Mouse (Mus musculus) left cerebral cortex, postnatal 10 days (tissue): ENCODE results near the gene H2-DMb2. TPM values are rescaled to one million over a fixed set of nuclear protein-coding genes. Genes with fewer than 3 reads are reported as not detected.
A peak's percentile ranks its signal among the peaks of the same experiment; 100 is the strongest.

Experiments used
- DNase-seq, 2 experiments: peaks; one replicate each; pipeline ENCODE4 v3.0.0; 2021 to 2022; ENCODE audit warnings: low spot score in 2 of 2, mixed read lengths in 1 of 2; ENCODE audit errors: extremely low spot score in 1 of 2
- intact Hi-C: fragments of 180-260 bp; cut with DNase I; formaldehyde crosslinking; loops from one replicate; pipeline ENCODE4 v1.15.1; 2025
- total RNA-seq, 2 experiments: library from RNA; stranded (reverse); gene quantifications; 2 replicates each; pipeline ENCODE4 v1.2.3; 2021

Gene H2-DMb2
- total RNA-seq, 2 experiments from 2014 or later = 0.99 to 1.4 TPM

DNA sequence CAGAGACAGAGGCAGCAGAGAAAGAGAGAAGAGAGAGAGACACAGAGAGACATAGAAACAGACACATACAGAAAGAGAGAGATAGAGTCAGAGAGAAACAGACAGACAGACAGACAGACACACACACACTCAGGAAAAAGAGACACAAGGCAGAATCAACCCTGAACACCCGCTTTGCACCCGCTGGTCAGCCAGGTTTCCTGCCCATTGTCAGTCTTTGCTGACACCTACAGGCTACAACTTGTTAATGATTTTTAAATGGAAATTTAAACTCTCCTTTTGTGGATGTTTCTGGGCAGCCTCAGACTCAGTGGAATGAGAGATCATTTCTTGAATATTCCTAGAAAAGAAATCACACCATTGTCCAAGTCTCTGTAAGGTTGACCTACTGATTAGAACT is 26.2 kb downstream of the H2-DMb2 start:
- peak; percentile 38 to 52 for DNase-seq
- intact Hi-C loops = loop anchor here (5.0 kb wide), 1 partner anchor 67 kb away; no protein-coding TSS in a partner anchor

DNA sequence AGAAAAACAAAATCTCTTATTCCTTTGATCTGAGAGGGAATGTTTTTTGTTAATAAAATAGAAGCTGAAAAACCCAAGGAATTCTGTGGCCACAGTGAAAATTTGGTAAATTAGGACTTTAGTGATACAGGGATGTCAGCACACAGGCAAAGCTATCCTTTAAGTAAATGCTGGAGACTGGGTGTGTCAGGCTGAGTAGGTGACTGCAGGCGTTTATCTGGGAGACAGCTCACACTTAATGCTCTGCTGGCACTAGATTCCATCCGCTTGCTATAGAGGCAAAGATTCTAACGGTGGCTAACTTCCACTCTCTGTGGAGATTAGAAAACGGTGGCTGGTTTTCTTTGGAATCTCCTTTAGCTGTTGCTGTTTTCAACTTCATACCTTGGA is 27.4 kb downstream of the H2-DMb2 start:
- intact Hi-C loops = loop anchor here (5.0 kb wide), 1 partner anchor 67 kb away; the partner anchor contains the start of gene H2-Ob
- no peak for DNase-seq

DNA sequence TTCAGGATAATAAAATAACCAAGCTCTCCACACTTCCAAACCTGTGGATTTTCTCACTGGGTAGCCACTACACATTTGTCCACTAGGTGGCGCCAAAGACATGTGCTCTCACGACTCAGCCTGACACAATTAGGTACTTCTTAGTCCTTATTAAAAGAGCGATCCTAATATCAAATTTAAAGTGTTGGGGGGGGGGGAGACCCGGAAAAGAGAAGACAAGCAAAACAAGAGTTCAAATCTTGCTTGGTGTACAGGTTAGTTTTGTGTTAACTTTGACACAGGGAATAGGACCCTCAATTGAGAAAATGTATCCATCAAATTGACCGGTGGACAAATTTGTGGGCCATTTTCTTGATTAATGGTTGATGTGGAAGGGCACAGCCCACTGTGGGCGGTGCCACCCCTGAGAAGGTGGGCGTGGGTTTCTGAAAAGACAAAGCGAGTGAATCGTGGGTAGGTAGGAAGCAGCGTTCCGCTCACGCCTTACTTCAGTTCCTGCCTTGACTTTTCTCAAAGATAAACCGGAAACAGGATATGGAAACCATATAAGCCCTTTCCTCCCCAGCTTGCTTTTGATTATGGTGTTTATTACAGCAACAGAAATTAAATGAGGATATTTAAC is 27.9 kb downstream of the H2-DMb2 start:
- intact Hi-C loops = loop anchor here (5.0 kb wide), 1 partner anchor 66 kb away; the partner anchor contains the start of gene H2-Ob

DNA sequence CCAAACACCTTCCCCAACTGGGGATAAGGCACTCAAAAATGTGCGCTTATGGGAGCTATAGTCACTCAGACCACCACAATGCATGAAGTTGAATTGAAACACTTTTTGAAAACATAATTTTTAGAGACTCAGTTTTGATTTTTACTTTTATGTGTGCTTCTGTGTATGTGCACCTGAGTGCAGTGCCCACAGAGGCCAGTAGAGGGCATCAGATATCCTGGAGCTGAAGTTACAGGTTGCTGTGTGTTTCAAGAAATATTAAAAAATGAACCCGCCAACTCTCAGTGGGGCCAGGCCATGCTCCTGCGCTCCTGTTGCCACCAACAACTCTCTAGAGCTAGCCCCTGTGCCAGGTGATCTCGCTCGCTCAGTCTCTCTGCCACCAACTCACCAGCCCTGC is 29.4 kb downstream of the H2-DMb2 start:
- DNase-seq = no peak
- intact Hi-C loops = loop anchor here (5.0 kb wide), 1 partner anchor 65 kb away; the partner anchor contains the start of gene H2-Ob

More for the DNA sequence above, 27.9 kb downstream of the H2-DMb2 start:
- DNase-seq = peak; percentile 68 to 71

DNA sequence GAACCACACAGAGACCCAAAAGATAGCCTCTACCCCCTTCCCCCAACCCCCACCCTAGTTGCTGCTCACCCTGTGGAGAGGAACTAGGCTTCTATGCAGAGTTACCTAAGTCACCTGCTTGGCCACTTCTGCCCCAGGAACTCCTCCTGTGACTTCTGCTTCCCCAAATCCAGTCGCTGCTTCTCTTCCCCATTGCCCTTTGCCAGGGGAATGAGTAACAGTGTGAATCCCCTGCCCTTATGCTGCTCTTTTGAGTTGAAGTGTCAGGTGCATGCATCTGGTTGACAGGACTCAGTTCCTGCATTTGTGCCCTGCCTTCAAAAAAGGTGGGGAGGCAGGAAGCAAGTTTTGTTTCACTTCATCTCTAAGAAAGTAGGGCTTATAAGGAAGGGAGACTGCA is 31.0 kb downstream of the H2-DMb2 start:
- intact Hi-C loops = loop anchor here (5.0 kb wide), 1 partner anchor 63 kb away; the partner anchor contains the start of gene H2-Ob
- no peak for DNase-seq

DNA sequence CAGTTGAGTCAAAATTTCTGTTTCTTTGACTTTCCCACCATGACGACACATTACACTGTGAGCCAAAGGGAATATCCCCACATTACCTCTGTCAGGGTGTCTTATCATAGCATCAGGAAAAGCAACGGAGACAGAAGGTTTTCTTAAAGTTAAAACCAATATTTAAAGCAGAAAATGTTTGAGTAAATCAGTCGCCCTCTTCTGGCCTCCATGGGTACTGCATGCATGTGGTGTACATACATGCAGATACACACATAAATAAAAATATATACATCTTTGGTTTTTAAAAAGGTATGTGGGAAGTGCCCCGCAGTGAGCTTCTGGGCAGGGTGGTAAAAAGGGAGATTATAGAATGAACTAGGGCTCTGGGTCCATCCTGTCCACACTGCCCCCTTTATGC is 34.1 kb downstream of the H2-DMb2 start:
- intact Hi-C loops = loop anchor here (5.0 kb wide), 1 partner anchor 175 kb away; the partner anchor contains the start of gene Btnl2
- DNase-seq = no peak

DNA sequence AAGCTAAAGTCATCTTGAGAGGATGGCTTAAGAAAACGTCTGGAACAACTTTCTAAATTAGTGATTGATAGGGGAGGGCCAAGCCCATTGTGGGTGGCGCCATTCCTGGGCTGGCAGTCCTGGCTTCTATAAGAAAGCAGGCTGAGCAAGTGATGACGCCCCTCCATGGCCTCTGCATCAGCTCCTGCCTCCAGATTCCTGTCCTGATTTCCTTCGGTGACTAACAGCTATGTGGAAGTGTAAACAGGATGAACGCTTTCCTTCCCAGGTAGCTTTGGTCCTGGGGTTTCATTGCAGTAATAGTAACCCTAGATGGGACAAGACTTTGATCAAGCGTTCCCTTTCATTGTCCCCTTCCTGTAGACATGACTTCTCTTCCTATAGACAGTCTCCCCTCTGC is 35.9 kb downstream of the H2-DMb2 start:
- intact Hi-C loops = loop anchor here (5.0 kb wide), 1 partner anchor 173 kb away; the partner anchor contains the start of gene Btnl2
- no peak for DNase-seq

DNA sequence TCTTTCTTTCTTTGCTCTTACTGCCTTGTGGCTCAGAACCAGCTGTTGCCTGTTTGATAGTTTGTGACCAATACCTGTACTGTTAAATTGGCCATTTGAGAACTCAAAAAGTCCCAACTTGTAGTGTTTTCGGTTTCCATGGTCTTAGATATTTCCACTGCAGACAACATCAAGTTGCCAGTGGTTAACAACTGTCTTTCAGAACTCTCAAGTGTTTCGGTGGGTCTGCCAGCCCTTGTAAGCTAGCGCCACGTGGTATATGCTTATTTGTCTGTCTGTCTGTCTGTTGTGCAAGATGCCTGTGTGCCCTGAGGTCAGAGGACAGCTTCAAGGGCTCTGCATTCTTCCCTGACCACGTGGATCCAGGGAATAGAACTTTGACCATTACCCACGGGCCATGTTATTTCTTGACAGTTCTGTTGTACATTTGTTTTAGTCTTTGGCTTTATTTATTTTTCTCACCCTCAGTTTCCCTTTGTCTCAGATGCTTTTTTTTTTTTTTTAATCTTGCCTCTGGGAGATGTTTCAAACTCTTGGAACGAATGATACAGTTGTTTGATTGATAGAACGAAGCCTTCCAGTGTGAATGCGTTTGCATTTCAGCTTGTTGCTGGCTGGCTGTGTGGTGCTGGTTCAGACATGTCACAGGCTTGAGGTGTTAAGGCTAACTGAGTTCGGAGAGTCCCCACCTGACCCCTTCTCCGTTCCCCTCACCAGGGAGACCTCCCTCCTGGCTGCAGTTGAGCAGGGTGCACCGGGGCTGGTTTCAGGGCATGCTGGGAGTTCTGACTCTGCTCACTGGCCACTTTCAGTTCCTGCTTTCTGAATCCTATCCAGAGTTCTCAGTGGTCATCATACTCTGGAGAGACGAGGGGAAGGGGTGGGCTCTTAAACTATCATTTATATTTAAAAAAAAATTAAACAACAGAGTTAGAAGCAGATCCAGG is 37.1 kb downstream of the H2-DMb2 start:
- no peak for DNase-seq
- intact Hi-C loops = loop anchor here (5.0 kb wide), 1 partner anchor 172 kb away; the partner anchor contains the start of gene Btnl2

DNA sequence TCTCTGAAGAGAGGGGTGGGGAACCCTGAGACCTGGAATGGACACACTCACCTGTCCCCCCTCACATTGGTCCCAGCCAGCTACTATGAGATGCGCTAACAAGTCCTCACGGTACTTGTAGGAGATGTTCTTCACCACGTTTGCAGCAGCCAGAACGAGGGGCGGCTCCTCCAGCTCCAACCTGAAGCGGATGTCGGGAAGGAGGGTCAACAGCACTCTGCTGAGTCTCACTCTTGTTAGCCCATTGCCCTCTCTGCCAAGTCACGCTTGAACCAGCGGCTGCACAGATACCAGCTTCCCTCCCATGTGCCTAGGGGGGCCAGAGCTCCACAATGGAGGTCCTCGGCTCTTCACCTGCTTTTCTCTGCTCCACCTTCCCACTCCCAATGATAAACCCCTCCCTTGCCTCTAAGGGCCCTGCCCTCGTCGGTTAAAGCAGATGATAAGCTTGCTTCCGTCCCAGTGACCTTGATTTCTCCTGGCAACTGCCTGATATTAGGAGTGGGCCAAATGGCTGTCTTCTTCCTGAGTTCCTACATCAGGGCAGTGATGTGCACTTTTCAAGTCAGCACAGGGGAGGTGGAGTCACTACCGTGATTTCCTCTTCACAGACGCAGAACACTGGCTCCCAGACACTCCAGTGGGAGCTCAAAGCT is 40.6 kb downstream of the H2-DMb2 start:
- DNase-seq = no peak
- intact Hi-C loops = no loop called here

DNA sequence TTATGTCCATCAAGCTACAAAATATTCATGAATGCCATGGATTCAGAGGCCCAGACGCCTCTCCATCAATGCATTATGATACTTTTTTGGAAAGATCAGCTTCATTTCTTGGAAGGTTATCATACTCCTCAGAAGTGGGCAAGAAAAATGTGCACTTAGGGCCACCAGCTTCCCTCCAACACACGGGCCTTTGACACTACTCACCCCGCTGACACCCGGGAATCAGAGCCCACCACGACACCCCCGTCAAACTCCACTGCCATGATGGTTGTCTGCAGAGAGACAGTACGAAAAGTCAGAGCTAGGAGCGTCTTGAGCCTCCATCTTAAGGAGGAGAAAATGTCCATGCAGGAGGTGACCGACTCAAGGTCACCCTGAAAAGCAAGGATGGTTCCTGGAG is 42.4 kb downstream of the H2-DMb2 start:
- intact Hi-C loops = no loop called here

DNA sequence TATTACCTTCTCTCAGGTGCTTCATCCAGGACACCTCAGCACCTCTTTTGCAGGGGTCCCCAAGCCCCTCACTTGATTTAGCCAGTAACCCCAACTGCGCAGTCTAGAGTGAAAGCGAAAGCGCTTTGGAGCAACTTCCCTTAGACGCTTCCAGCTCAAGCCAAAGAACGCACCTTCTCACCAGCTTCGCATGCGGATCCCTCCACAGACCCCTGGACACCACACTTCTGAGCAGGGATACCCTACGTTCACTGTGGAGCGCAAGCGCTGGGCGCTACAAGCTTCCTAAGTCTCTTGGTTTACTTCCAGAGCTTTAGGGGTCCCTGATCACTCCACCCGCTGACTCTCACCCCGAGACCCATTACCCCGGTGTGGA is 43.8 kb downstream of the H2-DMb2 start:
- DNase-seq = no peak
- intact Hi-C loops = no loop called here

More for the DNA sequence above, 42.4 kb downstream of the H2-DMb2 start:
- no peak for DNase-seq

DNA sequence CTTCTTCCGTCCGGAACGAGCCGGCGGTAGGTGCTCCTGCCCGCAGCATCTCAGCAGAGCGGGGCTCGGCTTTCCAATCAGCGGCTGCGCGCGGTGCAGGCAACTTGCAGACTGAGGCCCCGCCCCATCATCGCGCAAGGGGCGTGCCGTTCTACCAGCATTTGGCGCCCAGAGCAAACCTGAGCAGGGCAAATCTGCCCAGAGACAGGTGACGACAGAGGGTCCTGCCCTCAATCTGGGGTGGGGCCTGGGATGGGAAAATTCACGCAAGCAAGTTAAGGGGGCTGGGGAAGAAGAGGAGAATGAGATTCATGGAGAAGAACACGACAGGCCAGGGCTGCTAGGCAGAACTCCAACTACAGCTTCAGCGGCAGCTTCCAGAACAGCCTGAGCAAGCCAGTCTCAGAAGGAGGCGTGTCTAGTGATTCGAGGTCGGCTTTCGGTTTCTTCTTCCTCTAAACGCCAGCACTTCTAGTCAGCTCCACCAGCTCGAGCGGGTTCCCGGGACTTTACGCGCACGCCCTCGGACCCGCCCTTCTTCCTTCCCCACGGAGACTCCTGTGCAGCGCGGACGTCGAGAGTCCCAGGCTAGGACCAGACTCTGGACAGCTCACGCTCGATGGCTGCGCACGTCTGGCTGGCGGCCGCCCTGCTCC is 44.3 kb downstream of the H2-DMb2 start, which contains the start of the genes Tap1 and Psmb9:
Gene Tap1 (plus strand): TSS at position 293 of the 656 bp plus-strand sequence.
Gene Psmb9 (minus strand): TSS at position 504 of the 656 bp plus-strand sequence.
- intact Hi-C loops = no loop called here
- peak; percentile 91 to 97 for DNase-seq

DNA sequence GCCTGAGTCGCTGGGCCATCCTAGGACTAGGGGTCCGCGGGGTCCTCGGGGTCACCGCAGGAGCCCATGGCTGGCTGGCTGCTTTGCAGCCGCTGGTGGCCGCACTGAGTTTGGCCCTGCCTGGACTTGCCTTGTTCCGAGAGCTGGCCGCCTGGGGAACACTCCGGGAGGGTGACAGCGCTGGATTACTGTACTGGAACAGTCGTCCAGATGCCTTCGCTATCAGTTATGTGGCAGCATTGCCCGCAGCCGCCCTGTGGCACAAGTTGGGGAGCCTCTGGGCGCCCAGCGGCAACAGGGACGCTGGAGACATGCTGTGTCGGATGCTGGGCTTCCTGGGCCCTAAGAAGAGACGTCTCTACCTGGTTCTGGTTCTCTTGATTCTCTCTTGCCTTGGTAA is 44.9 kb downstream of the H2-DMb2 start:
- intact Hi-C loops = no loop called here
- DNase-seq = no peak

DNA sequence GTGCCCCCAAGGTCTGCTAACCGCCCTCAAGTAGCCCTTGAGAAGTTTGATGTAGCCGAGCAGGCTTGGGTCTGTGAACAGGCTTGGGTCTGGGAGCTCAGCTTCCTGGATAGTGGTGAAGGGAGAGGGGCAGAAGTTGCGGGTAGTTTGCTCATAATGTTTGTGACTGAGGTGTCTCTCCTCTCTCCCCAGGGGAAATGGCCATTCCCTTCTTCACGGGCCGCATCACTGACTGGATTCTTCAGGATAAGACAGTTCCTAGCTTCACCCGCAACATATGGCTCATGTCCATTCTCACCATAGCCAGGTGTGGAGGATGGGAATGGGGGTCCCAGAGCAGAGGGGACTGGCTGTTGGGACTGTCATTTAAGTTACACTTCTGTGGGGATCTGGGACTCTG is 45.9 kb downstream of the H2-DMb2 start:
- no peak for DNase-seq
- intact Hi-C loops = no loop called here

DNA sequence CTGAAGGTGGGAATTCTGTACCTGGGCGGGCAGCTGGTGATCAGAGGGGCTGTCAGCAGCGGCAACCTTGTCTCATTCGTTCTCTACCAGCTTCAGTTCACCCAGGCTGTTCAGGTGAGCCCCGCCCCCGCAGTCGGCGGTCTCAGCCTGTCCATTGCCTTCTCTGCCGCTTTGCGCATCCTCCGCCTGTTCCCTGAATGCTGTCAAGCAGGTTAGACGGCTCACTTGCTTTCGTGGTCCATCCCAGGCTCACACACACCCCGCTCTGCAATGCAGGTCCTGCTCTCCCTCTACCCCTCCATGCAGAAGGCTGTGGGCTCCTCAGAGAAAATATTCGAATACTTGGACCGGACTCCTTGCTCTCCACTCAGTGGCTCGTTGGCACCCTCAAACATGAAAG is 49.7 kb downstream of the H2-DMb2 start:
- intact Hi-C loops = no loop called here

DNA sequence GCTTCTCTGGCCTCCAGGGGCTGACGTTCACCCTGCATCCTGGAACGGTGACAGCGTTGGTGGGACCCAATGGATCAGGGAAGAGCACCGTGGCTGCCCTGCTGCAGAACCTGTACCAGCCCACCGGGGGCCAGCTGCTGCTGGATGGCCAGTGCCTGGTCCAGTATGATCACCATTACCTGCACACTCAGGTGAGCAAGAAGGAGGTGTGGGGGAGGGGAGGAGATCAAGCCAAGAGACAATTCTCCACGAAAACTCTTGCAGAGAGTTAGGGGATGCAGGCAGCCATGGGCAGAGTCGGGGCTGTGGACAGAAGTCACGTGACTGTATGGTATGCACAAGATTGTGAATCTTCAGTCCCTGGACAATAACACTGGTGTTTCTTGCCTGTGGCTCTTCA is 50.4 kb downstream of the H2-DMb2 start:
- DNase-seq = no peak
- intact Hi-C loops = no loop called here

More for the DNA sequence above, 49.7 kb downstream of the H2-DMb2 start:
- no peak for DNase-seq

DNA sequence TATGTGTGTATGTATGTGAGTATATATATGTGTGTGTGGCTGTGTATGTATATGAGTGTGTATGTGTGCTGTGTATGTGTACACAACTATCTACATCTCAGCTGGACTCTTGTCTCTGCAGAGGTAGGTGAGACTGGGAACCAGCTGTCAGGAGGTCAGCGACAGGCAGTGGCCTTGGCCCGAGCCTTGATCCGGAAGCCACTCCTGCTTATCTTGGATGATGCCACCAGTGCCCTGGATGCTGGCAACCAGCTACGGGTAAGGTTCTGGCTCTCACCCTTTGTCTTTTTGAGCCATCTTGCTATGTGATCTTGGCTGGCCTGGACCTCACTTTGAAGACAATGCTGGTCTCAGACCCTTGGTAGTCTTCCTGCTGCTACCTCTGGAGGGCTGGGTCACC is 51.6 kb downstream of the H2-DMb2 start:
- DNase-seq = no peak
- intact Hi-C loops = no loop called here

DNA sequence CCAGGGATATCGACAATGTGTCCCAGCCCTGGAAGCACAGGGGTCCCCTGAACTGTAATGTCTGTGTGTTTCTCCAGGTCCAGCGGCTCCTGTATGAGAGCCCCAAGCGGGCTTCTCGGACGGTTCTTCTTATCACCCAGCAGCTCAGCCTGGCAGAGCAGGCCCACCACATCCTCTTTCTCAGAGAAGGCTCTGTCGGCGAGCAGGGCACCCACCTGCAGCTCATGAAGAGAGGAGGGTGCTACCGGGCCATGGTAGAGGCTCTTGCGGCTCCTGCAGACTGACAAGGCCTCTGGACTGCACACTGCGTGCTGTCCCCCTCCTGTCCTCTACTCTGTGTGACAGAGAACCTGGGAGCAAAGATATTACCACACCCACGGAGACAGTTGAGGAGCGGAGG is 53.4 kb downstream of the H2-DMb2 start:
- intact Hi-C loops = no loop called here
- DNase-seq = no peak
